Mouse (Mus musculus): ENCODE results near the gene Bace2. TPM values are rescaled to one million over a fixed set of nuclear protein-coding genes. Genes with fewer than 3 reads are reported as not detected.

The Bace2 gene
- polyA plus RNA-seq, 1 experiment from 2014 or later: 3.5 TPM

Other genes starting within 250 kb of the Bace2 start
- 3.3 and 4.5 TPM in 2 replicates for gene Dscam, start 186.0 kb upstream of the Bace2 start, polyA plus RNA-seq (2016; fragmentation: Nextera tagmentation; extraction: Ambion mirVana)
- 0.21 TPM in 1 of 2 replicates, not detected in the other for gene Mx1, start 106.2 kb downstream of the Bace2 start, polyA plus RNA-seq (2016; fragmentation: Nextera tagmentation; extraction: Ambion mirVana)
- gene Fam3b, start 158.1 kb downstream of the Bace2 start, polyA plus RNA-seq (2016; fragmentation: Nextera tagmentation; extraction: Ambion mirVana): not detected in 2 replicates